Mouse (Mus musculus) small intestine, adult 2 months (tissue): ENCODE results near the gene Banf1.

Experiments
- CTCF ChIP-seq: fragments of 200-500 bp; IDR thresholded peaks from 2 replicates; pipeline ENCODE4 v1.5.1; 2012; ENCODE audit warnings: low read depth, mild to moderate bottlenecking, control low read depth, inconsistent platforms, low read length, moderate library complexity, mixed read lengths; ENCODE audit not compliant: insufficient replicate concordance, insufficient read length; ENCODE audit errors: extremely low read depth
- POLR2A ChIP-seq: fragments of 200-500 bp; IDR thresholded peaks from 2 replicates; pipeline ENCODE4 v1.6.1; 2012; ENCODE audit warnings: low read depth, mild to moderate bottlenecking, control low read depth, inconsistent platforms, low read length, moderate library complexity

DNA sequence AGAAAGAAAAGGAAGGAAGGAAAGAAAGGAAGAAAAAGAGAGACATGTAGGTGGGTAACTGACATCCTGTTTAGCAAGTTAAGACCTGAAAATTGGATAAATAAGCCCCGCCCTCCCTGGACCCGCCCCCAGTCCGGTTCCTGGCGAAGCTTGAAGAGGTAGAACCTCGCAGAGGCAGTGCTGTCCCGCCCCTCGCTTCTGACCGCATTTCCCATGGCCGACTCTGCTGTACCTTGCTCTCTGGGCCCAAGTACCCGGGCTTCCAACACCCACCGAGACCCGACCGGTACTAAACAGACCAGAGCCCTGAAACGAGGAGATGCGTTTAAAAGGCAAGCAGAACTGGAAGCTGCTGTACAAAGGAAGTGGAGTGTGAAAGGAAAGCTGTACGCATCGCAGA lies 43.2 kb downstream of the Banf1 start:
- TF ChIP-seq CTCF (no peak), POLR2A (no peak)
